11 mouse cellular contexts compared by ENCODE assay signal in genomic region chr4:149401591-149401982, GRCm38 (mm10). TPM values are rescaled to one million over a fixed set of nuclear protein-coding genes. Genes with fewer than 3 reads are reported as not detected.
DNase-seq lines count a peak whose midpoint lies in the region; ATAC-seq lines count a peak whose summit lies in the region.
"Had no signal": no experiment of that assay in that cellular context is flagged by ENCODE, and none has a peak within 500 bp of the region (broad histone marks: within the 10 kb centered on the region; RNA-seq: fewer than 3 reads in every experiment).

No protein-coding gene starts in this region.

- no peaks in the 10 kb centered on the region for H3K9me3 ChIP-seq in heart, embryonic 11.5 days (replicated peaks; ENCODE audit: control insufficient read depth, low read length)
- H3K9me3 ChIP-seq: midbrain, embryonic 12.5 days had no signal

- no peak for ATAC-seq in heart, embryonic 11.5 days (replicated peaks; ENCODE audit: insufficient number of reproducible peaks, low FRiP score, low TSS enrichment)

- no peaks in the 10 kb centered on the region for H3K27me3 ChIP-seq in heart, embryonic 11.5 days (ENCODE audit: control insufficient read depth, insufficient read depth, low read length)
- H3K27me3 ChIP-seq: midbrain, embryonic 12.5 days had no signal

- H3K36me3 ChIP-seq in heart, embryonic 11.5 days (ENCODE audit: control insufficient read depth, insufficient read depth, low read length): no peaks in the 10 kb centered on the region; the same call in 1 of the 2 replicates

- H3K4me1 ChIP-seq in heart, embryonic 11.5 days (ENCODE audit: control insufficient read depth, insufficient read depth, low read length): peaks cover 87% of the 10 kb centered on the region

- H3K27ac ChIP-seq in heart, embryonic 11.5 days (ENCODE audit: low read depth, low read length): peak overlapping the region; percentile 25; the same call in 1 of the 2 replicates
- H3K27ac ChIP-seq: liver, embryonic 14.5 days; midbrain, embryonic 12.5 days had no signal

- no peak overlapping the region for H3K4me3 ChIP-seq in heart, embryonic 11.5 days (ENCODE audit: low read depth, low read length)
- H3K4me3 ChIP-seq: midbrain, embryonic 12.5 days had no signal

- H3K4me2 ChIP-seq in heart, embryonic 11.5 days: no peak overlapping the region
- H3K4me2 ChIP-seq: midbrain, embryonic 12.5 days had no signal

- WGBS in heart, embryonic 11.5 days (ENCODE audit: insufficient replicate concordance): 60% methylated on average over 8 of the region's 8 CpGs

- H3K9ac ChIP-seq in heart, embryonic 11.5 days (ENCODE audit: low read depth, low read length): no peak overlapping the region
- H3K9ac ChIP-seq: liver, embryonic 14.5 days; midbrain, embryonic 12.5 days had no signal

- peak; percentile 77 for DNase-seq in adrenal gland, adult 2 months
- no peak for DNase-seq in adrenal gland, adult 18-20 months (ENCODE audit: low spot score in 2 of 2)
- peak; percentile 52 for DNase-seq in 3134 (ENCODE audit: extremely low read depth, insufficient read length, low spot score)
- peak; percentile 39 for DNase-seq in adrenal gland, postnatal 10 days
- DNase-seq in retina, embryonic 14.5 days (ENCODE audit: low spot score): no peak
- DNase-seq in urinary bladder, postnatal 4 days (ENCODE audit: low spot score in 2 of 2): no peak
- no peak for DNase-seq in layer of hippocampus, postnatal 25 days (ENCODE audit: extremely low spot score in 1 of 2, low spot score in 1 of 2)

RNA-seq across cellular contexts. Expression of gene Ube4b, which starts 25.0 kb away (rescaled TPM):
- 10 to 100 TPM; 70.9 to 85.0 TPM for total RNA-seq in adrenal gland, adult 2 months (2021)
- 84.7 and 105 TPM in 2 replicates for polyA plus RNA-seq in adrenal gland, adult 2 months (2012; rRNA removed)
- 10 to 100 TPM; 59.8 to 71.3 TPM for total RNA-seq in adrenal gland, adult 18-20 months (2021)
- 10 to 100 TPM; 73.0 to 80.0 TPM for total RNA-seq in adrenal gland, postnatal 10 days (2021)
- 36.3 and 41.3 TPM in 2 replicates for polyA plus RNA-seq in heart, embryonic 11.5 days (2014; fragmentation: Nextera tagmentation; extraction: Ambion mirVana)
- total RNA-seq in layer of hippocampus, postnatal 25 days (2021): 100 to 1,000 TPM in 1 of 2 experiments, 10 to 100 TPM in 1; 92.8 to 113 TPM

RNA-seq across cellular contexts. Expression of gene Rbp7, which starts 53.2 kb away (rescaled TPM):
- 10 to 100 TPM; 13.3 to 14.3 TPM for total RNA-seq in adrenal gland, adult 2 months (2021)
- polyA plus RNA-seq in adrenal gland, adult 2 months (2012; rRNA removed): 3.4 and 6.1 TPM in 2 replicates
- total RNA-seq in adrenal gland, adult 18-20 months (2021): 10 to 100 TPM; 18.0 to 66.4 TPM
- total RNA-seq in adrenal gland, postnatal 10 days (2021): 100 to 1,000 TPM in 1 of 2 experiments, 10 to 100 TPM in 1; 56.2 to 118 TPM
- 1.2 and 2.5 TPM in 2 replicates for polyA plus RNA-seq in heart, embryonic 11.5 days (2014; fragmentation: Nextera tagmentation; extraction: Ambion mirVana)
- total RNA-seq in layer of hippocampus, postnatal 25 days (2021): not detected
- total RNA-seq: layer of hippocampus, postnatal 14 days had no signal
- polyA plus RNA-seq: liver, embryonic 14.5 days; midbrain, embryonic 12.5 days had no signal

Comparison
In these comparisons a context has a peak if more than half of its experiments do, and no peak if none do; other contexts are left out.
1. DNase-seq: peak in adrenal gland, adult 2 months (single experiment), 3134 (single experiment) and adrenal gland, postnatal 10 days (single experiment); none in adrenal gland, adult 18-20 months (0 of 2), retina, embryonic 14.5 days (single experiment), urinary bladder, postnatal 4 days (0 of 2) and layer of hippocampus, postnatal 25 days (0 of 2).
2. RNA of gene Rbp7, which starts 53.2 kb away (total RNA-seq): 56.2 to 118 TPM in adrenal gland, postnatal 10 days, 18.0 to 66.4 TPM in adrenal gland, adult 18-20 months and 13.3 to 14.3 TPM in adrenal gland, adult 2 months; not detected in layer of hippocampus, postnatal 25 days; every median in the first group is over 10 times any median in the second.